Mouse (Mus musculus) stomach, embryonic 16.5 days (tissue): ENCODE data around the gene Gjb1. TPM values are rescaled to one million over a fixed set of nuclear protein-coding genes. Genes with fewer than 3 reads are reported as not detected.
"Not testable (repeated sequence)": the region's sequence is repeated elsewhere in the genome, so short reads cannot be mapped to it uniquely, and the experiment has no call there.

Experiments used
- ATAC-seq: fragments of 200-750 bp; cut with Nextera tagmentation; 2 replicates; pipeline ENCODE4 v1.8.0; 2017; ENCODE audit warnings: moderate number of reproducible peaks, moderate TSS enrichment; ENCODE audit not compliant: insufficient read depth, low FRiP score
- H3K27ac ChIP-seq: fragments of 300-500 bp; sonication (generic); 2 replicates; pipeline ENCODE4 v1.5.1; 2014; ENCODE audit warnings: low read length
- H3K27me3 ChIP-seq: fragments of 300-500 bp; sonication (generic); 2 replicates; pipeline ENCODE4 v1.6.1; 2014; ENCODE audit warnings: low read length, control low read depth, mixed read lengths; ENCODE audit not compliant: control insufficient read depth, insufficient read depth
- H3K36me3 ChIP-seq: fragments of 300-500 bp; sonication (generic); 2 replicates; pipeline ENCODE4 v1.6.1; 2014; ENCODE audit warnings: low read length; ENCODE audit not compliant: control insufficient read depth, insufficient read depth
- H3K4me1 ChIP-seq: fragments of 300-500 bp; sonication (generic); 2 replicates; pipeline ENCODE4 v1.6.1; 2014; ENCODE audit warnings: low read length, control low read depth, mixed read lengths; ENCODE audit not compliant: control insufficient read depth, insufficient read depth
- H3K4me2 ChIP-seq: fragments of 300-500 bp; sonication (generic); 2 replicates; pipeline ENCODE4 v1.6.1; 2014; ENCODE audit warnings: low read depth, low read length, mixed read lengths
- H3K4me3 ChIP-seq: fragments of 300-500 bp; sonication (generic); replicated peaks from 2 replicates; pipeline ENCODE4 v1.5.1; 2014; ENCODE audit warnings: mild to moderate bottlenecking, low read length
- H3K9ac ChIP-seq: fragments of 300-500 bp; sonication (generic); 2 replicates; pipeline ENCODE4 v1.6.1; 2014; ENCODE audit warnings: low read length
- H3K9me3 ChIP-seq: fragments of 300-500 bp; sonication (generic); replicated peaks from 2 replicates; pipeline ENCODE4 v1.6.1; 2016; ENCODE audit warnings: low read length, control low read depth; ENCODE audit not compliant: control insufficient read depth
- WGBS: fragments of 180-500 bp; shearing (Covaris S2); extraction: QIAGEN DNeasy Blood & Tissue Kit; methylation state at CpG from one replicate; pipeline ENCODE4 v1.1.7; 2014; 5-methylcytosine and 5-hydroxymethylcytosine counted together
- polyA plus RNA-seq: library from polyadenylated mRNA; unstranded; fragments of >200 nt; fragmentation: Nextera tagmentation; extraction: Ambion mirVana; gene quantifications from 2 replicates; pipeline ENCODE4 v1.2.1, GENCODE M21; 2015

Gjb1 gene
- polyA plus RNA-seq, 1 experiment from 2014 or later = 28.1 TPM

DNA sequence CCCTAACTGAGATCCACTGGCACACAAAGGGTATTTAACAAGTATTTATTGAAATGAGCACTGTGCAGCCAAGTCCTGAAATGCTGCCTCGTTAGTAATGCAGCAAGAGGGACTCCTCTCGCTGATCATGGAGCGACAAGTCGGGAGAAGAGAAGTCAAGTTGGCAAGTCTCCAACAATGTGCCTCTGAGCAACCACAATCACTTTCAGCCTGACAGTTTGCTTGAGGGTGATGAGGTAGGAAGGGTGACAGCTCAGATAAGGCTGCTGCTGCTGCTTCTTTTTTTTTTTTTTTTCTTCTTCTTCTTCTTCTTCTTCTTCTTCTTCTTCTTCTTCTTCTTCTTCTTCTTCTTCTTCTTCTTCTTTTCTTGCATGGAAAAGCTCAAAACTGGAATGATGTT lies 25.0 kb upstream of the Gjb1 start:
- Histone ChIP-seq H3K4me3 (no peak overlapping the region), H3K9me3 (no peaks in the 10 kb centered on the region), H3K4me2 (no peak overlapping the region), H3K27me3 (no peaks in the 10 kb centered on the region; the same call in 1 of the 2 replicates), H3K4me1 (no peaks in the 10 kb centered on the region), H3K36me3 (no peaks in the 10 kb centered on the region), H3K9ac (no peak overlapping the region), H3K27ac (no peak overlapping the region)
- 46% methylated on average over 4 of the region's 4 CpGs for WGBS
- no peak for ATAC-seq

DNA sequence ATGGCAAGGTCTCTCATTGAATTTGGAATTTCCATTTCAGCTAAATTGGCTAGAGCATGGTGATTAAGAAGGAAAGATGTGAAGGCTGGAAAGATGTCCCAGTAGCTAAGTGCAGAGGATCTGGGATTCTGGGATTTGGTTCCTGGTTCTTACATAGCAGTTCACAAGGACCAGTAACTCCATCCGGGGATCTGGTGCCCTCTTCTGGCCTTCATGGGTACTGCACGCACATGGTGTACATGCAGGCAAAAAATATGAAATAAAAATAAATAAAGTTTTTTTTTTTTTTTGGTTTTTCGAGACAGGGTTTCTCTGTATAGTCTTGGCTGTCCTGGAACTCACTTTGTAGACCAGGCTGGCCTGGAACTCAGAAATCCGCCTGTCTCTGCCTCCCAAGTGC lies 17.3 kb upstream of the Gjb1 start:
- WGBS = 68% methylated on average over 4 of the region's 4 CpGs
- H3K27me3 ChIP-seq, H3K36me3 ChIP-seq, H3K4me3 ChIP-seq, H3K27ac ChIP-seq, ATAC-seq, H3K9ac ChIP-seq, H3K4me1 ChIP-seq, H3K4me2 ChIP-seq, H3K9me3 ChIP-seq: not testable (repeated sequence)

DNA sequence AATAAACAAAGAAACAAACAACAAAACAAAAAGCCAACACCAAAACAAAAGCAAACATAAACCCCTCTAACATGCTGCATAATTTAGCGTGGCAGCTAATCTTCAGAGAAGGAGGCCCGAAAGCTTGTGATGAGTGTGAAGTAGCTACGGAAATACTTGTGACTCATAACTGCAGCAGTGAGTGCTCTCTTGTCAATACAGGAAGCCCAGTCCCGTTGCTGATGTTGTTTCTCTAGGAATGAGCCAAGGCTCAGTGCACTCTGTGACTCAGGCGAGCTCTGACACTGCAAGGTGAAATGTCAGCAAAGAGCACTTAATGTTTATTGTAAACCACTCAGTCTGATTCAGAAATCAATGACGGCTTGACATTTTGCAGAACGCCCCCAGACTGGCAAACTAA lies 7.2 kb upstream of the Gjb1 start:
- Histone ChIP-seq H3K4me3 (no peak overlapping the region), H3K4me2 (no peak overlapping the region), H3K27me3 (no peaks in the 10 kb centered on the region; the same call in 1 of the 2 replicates), H3K27ac (no peak overlapping the region), H3K9ac (no peak overlapping the region), H3K36me3 (no peaks in the 10 kb centered on the region), H3K4me1 (no peaks in the 10 kb centered on the region), H3K9me3 (no peaks in the 10 kb centered on the region)
- ATAC-seq = no peak
- WGBS = 43% methylated on average over 7 of the region's 7 CpGs

DNA sequence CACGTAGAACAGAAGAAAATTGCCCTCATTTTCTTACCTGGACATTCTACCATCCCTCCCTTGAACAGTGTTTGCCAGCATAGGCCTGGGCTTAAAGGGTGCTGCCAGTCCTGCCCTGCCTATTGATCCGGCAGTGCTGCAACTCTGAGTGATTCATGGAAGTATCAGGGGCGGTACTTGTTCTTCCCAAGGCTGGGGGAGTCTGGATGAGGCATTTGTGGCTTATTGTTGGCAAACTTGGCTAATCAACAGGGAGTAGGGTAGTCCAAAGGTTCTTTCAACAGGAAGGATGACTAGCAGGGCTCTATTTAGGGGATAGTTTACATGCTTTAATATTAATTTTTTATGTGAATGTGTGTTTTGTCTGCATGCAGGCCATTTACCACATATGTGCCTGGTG lies 5.6 kb upstream of the Gjb1 start:
- no peaks in the 10 kb centered on the region for H3K36me3 ChIP-seq
- H3K4me2 ChIP-seq = no peak overlapping the region
- WGBS = 68% methylated on average over 3 of the region's 3 CpGs
- no peaks in the 10 kb centered on the region for H3K4me1 ChIP-seq
- H3K9me3 ChIP-seq = no peaks in the 10 kb centered on the region
- no peak overlapping the region for H3K9ac ChIP-seq
- H3K27me3 ChIP-seq = no peaks in the 10 kb centered on the region; the same call in 1 of the 2 replicates
- no peak for ATAC-seq
- H3K27ac ChIP-seq = no peak overlapping the region
- no peak overlapping the region for H3K4me3 ChIP-seq

DNA sequence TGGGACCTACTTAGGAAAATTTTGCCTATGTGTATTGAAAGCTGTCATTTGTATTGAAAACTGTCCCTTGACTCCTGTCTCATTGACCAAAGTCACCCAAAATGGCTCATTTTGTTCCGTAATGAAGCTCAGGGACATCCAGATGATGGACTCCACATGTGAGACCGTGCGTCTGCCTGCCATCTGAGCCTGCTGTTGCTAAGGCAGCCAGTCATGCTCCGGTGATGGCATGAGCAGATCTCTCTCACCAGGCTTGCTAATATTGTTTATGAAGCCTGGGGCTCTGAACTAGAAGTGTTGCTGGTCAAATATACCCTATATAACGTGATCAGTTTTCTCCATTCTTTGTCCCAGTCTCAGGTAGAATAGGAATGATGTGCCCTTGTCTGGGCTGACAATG lies 3.2 kb upstream of the Gjb1 start:
- Histone ChIP-seq H3K9ac (no peak overlapping the region), H3K9me3 (no peaks in the 10 kb centered on the region), H3K27me3 (no peaks in the 10 kb centered on the region; the same call in 1 of the 2 replicates), H3K27ac (no peak overlapping the region), H3K4me1 (no peaks in the 10 kb centered on the region), H3K4me3 (no peak overlapping the region), H3K36me3 (no peaks in the 10 kb centered on the region), H3K4me2 (no peak overlapping the region)
- no peak for ATAC-seq
- WGBS = 66% methylated on average over 5 of the region's 5 CpGs

DNA sequence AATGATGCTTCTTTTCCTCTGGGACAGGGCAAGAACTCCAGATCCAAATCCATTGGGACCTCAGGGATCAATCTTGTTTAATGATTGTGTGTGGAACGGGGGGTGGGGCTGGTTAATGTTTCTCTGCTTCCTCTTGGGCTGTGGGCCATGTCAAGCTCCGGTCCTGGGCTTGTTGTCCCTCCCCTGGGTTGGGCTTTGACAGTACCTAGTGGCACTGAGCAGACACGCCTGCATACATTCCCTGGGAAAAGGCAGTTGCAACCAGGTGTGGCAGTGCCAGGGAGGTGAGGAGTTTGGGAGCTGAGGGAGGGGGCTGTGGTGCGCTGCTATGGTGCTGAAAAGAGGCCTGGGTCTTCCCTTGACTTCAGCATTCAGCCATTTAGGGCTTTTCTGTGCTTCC lies 898 bp downstream of the Gjb1 start:
- no peak overlapping the region; the same call in 1 of the 2 replicates for H3K4me2 ChIP-seq
- H3K36me3 ChIP-seq = no peaks in the 10 kb centered on the region
- peak; percentile 84 for ATAC-seq
- peak overlapping the region; percentile 4; the same call in 1 of the 2 replicates for H3K4me3 ChIP-seq
- peaks cover 9% of the 10 kb centered on the region; the same call in 1 of the 2 replicates for H3K27me3 ChIP-seq
- WGBS = 60% methylated on average over 4 of the region's 4 CpGs
- H3K9me3 ChIP-seq = no peaks in the 10 kb centered on the region
- H3K9ac ChIP-seq = no peak overlapping the region
- H3K27ac ChIP-seq = no peak overlapping the region
- H3K4me1 ChIP-seq = no peaks in the 10 kb centered on the region

DNA sequence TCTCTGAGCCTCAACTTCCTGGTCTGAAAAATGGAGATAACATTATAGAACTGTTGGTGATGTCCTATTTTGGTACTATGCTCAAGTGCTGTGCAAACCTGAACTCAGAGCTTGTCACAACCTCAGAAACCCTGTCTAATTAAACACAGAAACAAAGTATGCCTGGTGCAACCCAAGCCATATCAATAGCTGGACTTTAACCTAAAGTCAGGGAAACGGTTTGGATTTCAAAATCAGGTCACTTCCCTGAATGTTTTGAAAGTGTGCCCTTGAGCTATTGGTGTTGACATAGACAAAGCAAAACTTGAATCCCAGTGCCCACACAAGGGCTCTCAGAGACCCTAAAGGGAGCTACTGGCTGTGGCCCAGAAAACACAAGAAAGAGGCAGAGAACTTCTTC lies 3.6 kb downstream of the Gjb1 start:
- WGBS = 55% methylated on average over 1 of the region's 1 CpGs
- H3K9me3 ChIP-seq = no peaks in the 10 kb centered on the region
- H3K27me3 ChIP-seq = peaks cover 33% of the 10 kb centered on the region
- no peak overlapping the region for H3K4me3 ChIP-seq
- no peak overlapping the region for H3K4me2 ChIP-seq
- ATAC-seq = no peak
- H3K36me3 ChIP-seq = no peaks in the 10 kb centered on the region
- H3K9ac ChIP-seq = no peak overlapping the region
- no peak overlapping the region for H3K27ac ChIP-seq
- H3K4me1 ChIP-seq = no peaks in the 10 kb centered on the region; the same call in 1 of the 2 replicates

DNA sequence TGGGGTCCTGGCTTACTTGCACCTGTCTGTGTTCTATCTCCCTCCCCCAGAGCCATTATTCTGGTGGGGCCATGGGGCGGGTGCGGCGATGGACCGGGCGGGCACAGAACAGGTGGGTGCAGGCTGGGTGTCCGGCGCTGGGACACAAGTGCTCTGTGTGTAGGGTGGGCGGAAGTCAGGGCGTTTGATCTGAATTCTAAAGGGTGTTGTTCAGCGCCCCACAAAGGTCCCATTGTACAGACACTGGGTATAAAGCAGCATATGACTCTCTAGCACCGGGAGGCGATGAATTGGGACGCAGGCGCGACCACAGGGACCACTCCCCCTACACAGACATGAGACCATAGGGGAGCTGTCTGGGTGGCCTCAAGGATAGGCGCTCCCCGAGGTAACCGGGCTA lies 7.3 kb downstream of the Gjb1 start:
- Histone ChIP-seq H3K27ac (no peak overlapping the region), H3K9ac (no peak overlapping the region), H3K27me3 (peaks cover 39% of the 10 kb centered on the region), H3K4me1 (no peaks in the 10 kb centered on the region; the same call in 1 of the 2 replicates), H3K4me2 (no peak overlapping the region), H3K9me3 (no peaks in the 10 kb centered on the region), H3K36me3 (no peaks in the 10 kb centered on the region), H3K4me3 (no peak overlapping the region)
- 31% methylated on average over 18 of the region's 18 CpGs for WGBS
- ATAC-seq = 0 out of 2 replicates have a peak, but pooled peaks have one; percentile 15

DNA sequence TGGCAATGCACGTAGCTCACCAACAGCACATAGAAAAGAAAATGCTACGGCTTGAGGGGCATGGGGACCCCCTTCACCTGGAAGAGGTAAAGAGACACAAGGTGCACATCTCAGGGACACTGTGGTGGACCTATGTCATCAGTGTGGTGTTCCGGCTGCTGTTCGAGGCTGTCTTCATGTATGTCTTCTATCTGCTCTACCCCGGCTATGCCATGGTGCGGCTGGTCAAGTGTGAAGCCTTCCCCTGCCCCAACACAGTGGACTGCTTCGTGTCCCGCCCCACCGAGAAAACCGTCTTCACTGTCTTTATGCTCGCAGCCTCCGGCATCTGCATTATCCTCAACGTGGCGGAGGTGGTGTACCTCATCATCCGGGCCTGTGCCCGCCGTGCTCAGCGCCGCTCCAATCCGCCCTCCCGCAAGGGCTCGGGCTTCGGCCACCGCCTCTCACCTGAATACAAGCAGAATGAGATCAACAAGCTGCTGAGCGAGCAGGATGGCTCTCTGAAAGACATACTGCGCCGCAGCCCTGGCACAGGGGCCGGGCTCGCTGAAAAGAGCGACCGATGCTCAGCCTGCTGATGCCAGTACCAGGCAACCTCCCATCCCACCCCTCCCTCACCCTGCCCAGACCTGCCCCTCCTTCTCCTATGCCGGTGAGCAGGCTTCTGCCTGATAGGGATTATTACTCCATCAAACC lies 8.4 kb downstream of the Gjb1 start:
- H3K27me3 ChIP-seq = peaks cover 39% of the 10 kb centered on the region
- H3K4me1 ChIP-seq = no peaks in the 10 kb centered on the region; the same call in 1 of the 2 replicates
- H3K27ac ChIP-seq = no peak overlapping the region
- 25% methylated on average over 32 of the region's 32 CpGs for WGBS
- no peak overlapping the region for H3K9ac ChIP-seq
- H3K9me3 ChIP-seq = no peaks in the 10 kb centered on the region
- H3K4me2 ChIP-seq = peak overlapping the region; percentile 34; the same call in 1 of the 2 replicates
- no peaks in the 10 kb centered on the region for H3K36me3 ChIP-seq
- peak; percentile 18; the same call in 1 of the 2 replicates for ATAC-seq
- H3K4me3 ChIP-seq = no peak overlapping the region
